Mouse (Mus musculus) intestine, embryonic 16.5 days (tissue): ENCODE data around the gene Olfr1381. TPM values are rescaled to one million over a fixed set of nuclear protein-coding genes. Genes with fewer than 3 reads are reported as not detected.
"Not testable (repeated sequence)": the region's sequence is repeated elsewhere in the genome, so short reads cannot be mapped to it uniquely, and the experiment has no call there.

Experiments
- ATAC-seq: fragments of 200-750 bp; cut with Nextera tagmentation; 2 replicates; pipeline ENCODE4 v1.8.0; 2017; ENCODE audit warnings: moderate TSS enrichment, moderate library complexity
- H3K27ac ChIP-seq: fragments of 300-500 bp; sonication (generic); 2 replicates; pipeline ENCODE4 v1.5.1; 2014; ENCODE audit warnings: mild to moderate bottlenecking, low read length
- H3K27me3 ChIP-seq: fragments of 300-500 bp; sonication (generic); replicated peaks from 2 replicates; pipeline ENCODE4 v1.6.1; 2014; ENCODE audit warnings: low read length, control low read depth, mixed read lengths; ENCODE audit not compliant: control insufficient read depth, insufficient read depth
- H3K36me3 ChIP-seq: fragments of 300-500 bp; sonication (generic); 2 replicates; pipeline ENCODE4 v1.6.1; 2014; ENCODE audit warnings: low read length, control low read depth; ENCODE audit not compliant: control insufficient read depth, insufficient read depth
- H3K4me1 ChIP-seq: fragments of 300-500 bp; sonication (generic); 2 replicates; pipeline ENCODE4 v1.6.1; 2014; ENCODE audit warnings: low read length, control low read depth, mixed read lengths; ENCODE audit not compliant: control insufficient read depth, insufficient read depth
- H3K4me2 ChIP-seq: fragments of 300-500 bp; sonication (generic); 2 replicates; pipeline ENCODE4 v1.6.1; 2014; ENCODE audit warnings: low read depth, low read length, control low read depth
- H3K4me3 ChIP-seq: fragments of 300-500 bp; sonication (generic); 2 replicates; pipeline ENCODE4 v1.5.1; 2014; ENCODE audit warnings: mild to moderate bottlenecking, low read length
- H3K9ac ChIP-seq: fragments of 300-500 bp; sonication (generic); 2 replicates; pipeline ENCODE4 v1.6.1; 2014; ENCODE audit warnings: low read depth, low read length
- H3K9me3 ChIP-seq: fragments of 300-500 bp; sonication (generic); 2 replicates; pipeline ENCODE4 v1.6.1; 2016; ENCODE audit warnings: low read length, control low read depth; ENCODE audit not compliant: control insufficient read depth
- WGBS: fragments of 180-500 bp; shearing (Covaris S2); extraction: QIAGEN DNeasy Blood & Tissue Kit; methylation state at CpG from one replicate; pipeline ENCODE4 v1.1.7; 2014; 5-methylcytosine and 5-hydroxymethylcytosine counted together
- polyA plus RNA-seq: library from polyadenylated mRNA; unstranded; fragments of >200 nt; fragmentation: Nextera tagmentation; extraction: Ambion mirVana; gene quantifications from 2 replicates; pipeline ENCODE4 v1.2.1, GENCODE M21; 2015

Olfr1381 gene
- not detected in 2 replicates for polyA plus RNA-seq

- not testable (repeated sequence) for H3K4me1 ChIP-seq, H3K4me2 ChIP-seq, H3K9ac ChIP-seq, H3K4me3 ChIP-seq, H3K27me3 ChIP-seq, ATAC-seq, H3K36me3 ChIP-seq, H3K9me3 ChIP-seq, H3K27ac ChIP-seq
- WGBS = 75% methylated on average over 3 of the region's 3 CpGs
Observed at GRCm38 (mm10) chr11:49543149-49543548, at the start of gene Olfr1381. TSS of gene Olfr1381 (plus strand) at chr11:49543449.

- Histone ChIP-seq H3K9ac (no peak overlapping the region), H3K4me2 (no peak overlapping the region), H3K4me1 (no peaks in the 10 kb centered on the region), H3K4me3 (no peak overlapping the region), H3K27me3 (no peaks in the 10 kb centered on the region), H3K27ac (no peak overlapping the region), H3K36me3 (no peaks in the 10 kb centered on the region), H3K9me3 (no peaks in the 10 kb centered on the region)
- no peak for ATAC-seq
- 70% methylated on average over 5 of the region's 5 CpGs for WGBS
Observed at GRCm38 (mm10) chr11:49518086-49518485, 25.2 kb upstream of the Olfr1381 start.

GRCm38 (mm10) chr11:49519348-49519747 lies 23.9 kb upstream of the Olfr1381 start, which contains the start of gene Olfr1383:
TSS of gene Olfr1383 (plus strand) at chr11:49519648.
- H3K4me1 ChIP-seq = no peaks in the 10 kb centered on the region
- no peaks in the 10 kb centered on the region for H3K9me3 ChIP-seq
- no peak within 1 kb of the TSS for H3K9ac ChIP-seq
- H3K27ac ChIP-seq = no peak within 1 kb of the TSS
- H3K36me3 ChIP-seq = no peaks in the 10 kb centered on the region
- ATAC-seq = no peak
- H3K4me3 ChIP-seq = no peak within 1 kb of the TSS
- no peaks in the 10 kb centered on the region for H3K27me3 ChIP-seq
- no peak within 1 kb of the TSS for H3K4me2 ChIP-seq

- Histone ChIP-seq H3K36me3 (no peaks in the 10 kb centered on the region), H3K9ac (no peak within 1 kb of the TSS), H3K4me3 (no peak within 1 kb of the TSS), H3K27me3 (no peaks in the 10 kb centered on the region), H3K9me3 (no peaks in the 10 kb centered on the region), H3K27ac (no peak within 1 kb of the TSS), H3K4me1 (no peaks in the 10 kb centered on the region), H3K4me2 (no peak within 1 kb of the TSS)
- 77% methylated on average over 3 of the region's 3 CpGs for WGBS
- ATAC-seq = no peak
Observed at GRCm38 (mm10) chr11:49527947-49528346, 15.3 kb upstream of the Olfr1381 start, which contains the start of gene Olfr1382. TSS of gene Olfr1382 (plus strand) at chr11:49528247.

GRCm38 (mm10) chr11:49532761-49533160 lies 10.5 kb upstream of the Olfr1381 start:
- ATAC-seq = no peak
- H3K27me3 ChIP-seq = no peaks in the 10 kb centered on the region
- H3K4me3 ChIP-seq = no peak overlapping the region
- H3K9me3 ChIP-seq = no peaks in the 10 kb centered on the region
- no peak overlapping the region for H3K9ac ChIP-seq
- no peaks in the 10 kb centered on the region for H3K36me3 ChIP-seq
- no peaks in the 10 kb centered on the region for H3K4me1 ChIP-seq
- no peak overlapping the region for H3K4me2 ChIP-seq
- no peak overlapping the region for H3K27ac ChIP-seq

GRCm38 (mm10) chr11:49536631-49537030 lies 6.6 kb upstream of the Olfr1381 start:
- H3K4me2 ChIP-seq, H3K4me3 ChIP-seq, ATAC-seq, H3K9ac ChIP-seq, H3K27me3 ChIP-seq, H3K36me3 ChIP-seq, H3K4me1 ChIP-seq, H3K27ac ChIP-seq, H3K9me3 ChIP-seq: not testable (repeated sequence)
- WGBS = 75% methylated on average over 2 of the region's 2 CpGs

GRCm38 (mm10) chr11:49554033-49554432 lies 10.8 kb downstream of the Olfr1381 start:
- H3K27me3 ChIP-seq, H3K36me3 ChIP-seq, H3K9ac ChIP-seq, H3K4me2 ChIP-seq, H3K4me1 ChIP-seq, H3K9me3 ChIP-seq, H3K27ac ChIP-seq, H3K4me3 ChIP-seq, ATAC-seq: not testable (repeated sequence)
- 64% methylated on average over 3 of the region's 3 CpGs for WGBS

- 78% methylated on average over 5 of the region's 5 CpGs for WGBS
- H3K4me2 ChIP-seq, H3K9me3 ChIP-seq, H3K4me3 ChIP-seq, ATAC-seq, H3K36me3 ChIP-seq, H3K4me1 ChIP-seq, H3K27me3 ChIP-seq, H3K9ac ChIP-seq, H3K27ac ChIP-seq: not testable (repeated sequence)
Observed at GRCm38 (mm10) chr11:49556578-49556977, 13.3 kb downstream of the Olfr1381 start, which contains the start of gene Olfr1380. TSS of gene Olfr1380 (plus strand) at chr11:49556878.

GRCm38 (mm10) chr11:49575054-49575453 lies 31.8 kb downstream of the Olfr1381 start:
- not testable (repeated sequence) for H3K9ac ChIP-seq, H3K36me3 ChIP-seq, ATAC-seq, H3K4me2 ChIP-seq, H3K27me3 ChIP-seq, H3K9me3 ChIP-seq, H3K27ac ChIP-seq, H3K4me1 ChIP-seq, H3K4me3 ChIP-seq
- 41% methylated on average over 2 of the region's 2 CpGs for WGBS

GRCm38 (mm10) chr11:49580452-49580851 lies 37.2 kb downstream of the Olfr1381 start:
- not testable (repeated sequence) for H3K9me3 ChIP-seq, H3K27me3 ChIP-seq, H3K36me3 ChIP-seq, ATAC-seq, H3K27ac ChIP-seq, H3K4me2 ChIP-seq, H3K4me1 ChIP-seq, H3K4me3 ChIP-seq, H3K9ac ChIP-seq
- WGBS = 79% methylated on average over 8 of the region's 8 CpGs
